Mouse (Mus musculus) brain, adult 2 months (tissue): ENCODE measurements around the gene Sdc4.

ENCODE experiments used
- DNase-seq: peaks from one replicate; pipeline ENCODE4 v3.0.0; 2011; ENCODE audit warnings: low read depth, low spot score

Gene Sdc4

GRCm38 (mm10) chr2:164443460-164444000 lies at the start of gene Sdc4:
Gene Sdc4, minus strand, starts transcription at chr2:164443887.
- DNase-seq, result no peak

- peak; percentile 96 for DNase-seq
These were observed 44.1 kb upstream of the Sdc4 start for GRCm38 (mm10) chr2:164487812-164488211.

- no peak for DNase-seq
These were observed 43.4 kb upstream of the Sdc4 start for GRCm38 (mm10) chr2:164487115-164487527.

- peak; percentile 95 for DNase-seq
These were observed 42.8 kb upstream of the Sdc4 start for GRCm38 (mm10) chr2:164486258-164487114.

GRCm38 (mm10) chr2:164485681-164486257 lies 42.1 kb upstream of the Sdc4 start, which contains the start of gene Dbndd2:
Gene Dbndd2, plus strand, starts transcription at chr2:164486106.
- peak; percentile 56 for DNase-seq

- no peak for DNase-seq
These were observed 29.9 kb upstream of the Sdc4 start, which contains the start of gene Trp53tg5 for GRCm38 (mm10) chr2:164473624-164474023. Gene Trp53tg5, minus strand, starts transcription at chr2:164473724.

- peak; percentile 81 for DNase-seq
These were observed 26.6 kb upstream of the Sdc4 start for GRCm38 (mm10) chr2:164470254-164470653.

- DNase-seq, result no peak
These were observed 23.1 kb upstream of the Sdc4 start for GRCm38 (mm10) chr2:164466787-164467186.

- DNase-seq, result no peak
These were observed 21.5 kb upstream of the Sdc4 start for GRCm38 (mm10) chr2:164465161-164465560.

- DNase-seq, result peak; percentile 100
These were observed 17.3 kb upstream of the Sdc4 start, which contains the start of gene Gm20458 for GRCm38 (mm10) chr2:164460745-164461551. Gene Gm20458, plus strand, starts transcription at chr2:164460967.

GRCm38 (mm10) chr2:164458535-164458934 lies 14.8 kb upstream of the Sdc4 start:
- no peak for DNase-seq

GRCm38 (mm10) chr2:164457942-164458341 lies 14.3 kb upstream of the Sdc4 start:
- DNase-seq, result no peak

- DNase-seq, result peak; percentile 78
These were observed 13.2 kb upstream of the Sdc4 start, which contains the start of gene Sys1 for GRCm38 (mm10) chr2:164456864-164457300. Gene Sys1, plus strand, starts transcription at chr2:164456964.

GRCm38 (mm10) chr2:164456413-164456812 lies 12.7 kb upstream of the Sdc4 start:
- no peak for DNase-seq

GRCm38 (mm10) chr2:164455421-164456190 lies 11.9 kb upstream of the Sdc4 start:
- no peak for DNase-seq

- peak; percentile 90 for DNase-seq
These were observed 11.2 kb upstream of the Sdc4 start for GRCm38 (mm10) chr2:164454846-164455245.

- no peak for DNase-seq
These were observed 10.3 kb upstream of the Sdc4 start for GRCm38 (mm10) chr2:164453887-164454500.

GRCm38 (mm10) chr2:164453047-164453757 lies 9.5 kb upstream of the Sdc4 start:
- no peak for DNase-seq

- no peak for DNase-seq
These were observed 8.5 kb upstream of the Sdc4 start for GRCm38 (mm10) chr2:164452000-164452676.
